Mouse (Mus musculus) adrenal gland, adult (tissue): ENCODE results near the gene Trim10.
A peak's percentile ranks its signal among the peaks of the same experiment; 100 is the strongest.
"Not testable (repeated sequence)": the region's sequence is repeated elsewhere in the genome, so short reads cannot be mapped to it uniquely, and the experiment has no call there.

Experiments used
- DNase-seq, 2 experiments: peaks; one replicate each; pipeline ENCODE4 v3.0.0; 2022 to 2023; ENCODE audit warnings: low spot score in 1 of 2; ENCODE audit not compliant: inconsistent age in 2 of 2

Gene Trim10

GRCm38 (mm10) chr17:36858181-36858580 lies 11.2 kb upstream of the Trim10 start:
- no peak for DNase-seq

- DNase-seq, result no peak
Measured at GRCm38 (mm10) chr17:36861680-36862079, 7.7 kb upstream of the Trim10 start.

GRCm38 (mm10) chr17:36866719-36867527 lies 2.5 kb upstream of the Trim10 start, which contains the start of gene Trim15:
Gene Trim15, minus strand, starts transcription at chr17:36867210.
- DNase-seq, result peak in 1 of 2 experiments; percentile 61

DNA sequence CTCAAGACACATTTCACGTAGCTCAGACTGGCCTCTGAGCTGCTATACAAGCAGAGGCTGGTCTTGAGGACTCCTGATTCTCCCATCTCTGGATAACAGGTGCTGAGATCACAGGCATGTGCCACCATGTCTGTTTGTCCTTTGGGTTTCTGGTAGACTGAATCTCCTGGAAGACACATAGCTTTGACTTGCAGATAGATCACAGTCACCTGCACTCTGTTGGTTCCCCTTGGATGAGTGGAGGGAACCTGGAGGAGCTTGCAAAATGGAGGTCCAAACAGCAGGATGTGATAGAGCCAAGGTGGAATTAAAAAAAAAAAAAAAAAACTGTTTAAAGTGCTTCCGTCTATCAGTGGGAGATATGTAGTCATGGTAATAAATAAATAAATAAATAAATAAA lies 538 bp upstream of the Trim10 start:
- DNase-seq, result no peak

DNA sequence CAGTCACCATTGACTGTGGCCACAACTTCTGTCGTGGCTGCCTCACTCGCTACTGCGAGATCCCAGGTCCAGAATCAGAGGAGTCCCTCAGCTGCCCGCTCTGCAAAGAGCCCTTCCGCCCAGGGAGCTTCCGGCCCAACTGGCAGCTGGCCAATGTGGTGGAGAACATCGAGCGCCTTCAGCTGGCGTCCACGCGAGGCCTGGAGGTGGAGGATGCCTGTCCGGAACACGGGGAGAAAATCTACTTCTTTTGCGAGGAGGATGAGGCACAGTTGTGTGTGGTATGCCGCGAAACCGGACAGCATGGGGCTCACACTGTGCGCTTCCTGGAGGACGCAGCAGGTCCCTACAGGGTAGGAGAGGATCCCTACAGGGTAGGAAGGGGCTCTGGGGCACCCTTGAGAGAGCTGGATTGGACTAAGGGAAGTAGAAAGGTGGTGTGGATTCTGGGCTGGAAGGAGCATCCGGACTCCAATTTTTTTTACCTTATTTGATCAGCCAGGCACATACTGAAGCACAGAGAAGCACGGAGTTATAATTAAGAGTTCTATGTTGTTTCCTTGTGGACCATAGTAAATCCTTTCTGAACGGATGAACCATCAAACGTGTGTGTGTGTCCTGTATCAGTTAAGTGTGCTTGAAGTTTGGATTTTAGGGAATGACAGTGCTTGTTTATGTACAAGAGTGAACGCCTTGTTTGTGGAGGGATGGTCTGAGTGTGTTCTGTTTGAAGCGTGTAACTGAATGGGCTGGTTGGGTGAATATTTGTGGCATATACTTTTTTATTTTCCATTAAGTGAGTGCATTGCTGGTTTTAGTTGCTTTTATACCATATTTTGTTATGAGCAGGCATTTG lies 809 bp downstream of the Trim10 start:
- no peak for DNase-seq

DNA sequence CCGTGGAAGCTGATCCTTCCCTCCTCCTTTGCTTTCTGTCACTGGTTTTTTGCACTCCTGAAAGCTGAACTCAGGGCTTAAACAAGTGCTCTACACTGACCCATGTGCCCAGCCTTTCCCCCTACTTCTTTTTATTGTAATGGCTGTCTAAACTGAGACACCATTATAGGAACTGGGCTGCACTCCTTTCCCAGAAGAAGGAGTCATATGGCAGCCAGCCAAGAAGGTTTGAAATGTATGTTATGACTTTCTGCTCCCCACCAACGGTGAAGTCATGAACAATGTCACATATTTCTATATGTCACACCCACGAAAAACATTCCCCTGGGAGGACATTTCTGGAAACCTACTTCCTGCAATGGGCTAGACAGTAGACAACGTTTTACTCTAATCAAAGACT lies 5.3 kb downstream of the Trim10 start:
- DNase-seq, result no peak

GRCm38 (mm10) chr17:36883350-36883749 lies 14.0 kb downstream of the Trim10 start:
- DNase-seq, result no peak

- no peak for DNase-seq
Measured at GRCm38 (mm10) chr17:36885132-36885790, 15.9 kb downstream of the Trim10 start.

DNA sequence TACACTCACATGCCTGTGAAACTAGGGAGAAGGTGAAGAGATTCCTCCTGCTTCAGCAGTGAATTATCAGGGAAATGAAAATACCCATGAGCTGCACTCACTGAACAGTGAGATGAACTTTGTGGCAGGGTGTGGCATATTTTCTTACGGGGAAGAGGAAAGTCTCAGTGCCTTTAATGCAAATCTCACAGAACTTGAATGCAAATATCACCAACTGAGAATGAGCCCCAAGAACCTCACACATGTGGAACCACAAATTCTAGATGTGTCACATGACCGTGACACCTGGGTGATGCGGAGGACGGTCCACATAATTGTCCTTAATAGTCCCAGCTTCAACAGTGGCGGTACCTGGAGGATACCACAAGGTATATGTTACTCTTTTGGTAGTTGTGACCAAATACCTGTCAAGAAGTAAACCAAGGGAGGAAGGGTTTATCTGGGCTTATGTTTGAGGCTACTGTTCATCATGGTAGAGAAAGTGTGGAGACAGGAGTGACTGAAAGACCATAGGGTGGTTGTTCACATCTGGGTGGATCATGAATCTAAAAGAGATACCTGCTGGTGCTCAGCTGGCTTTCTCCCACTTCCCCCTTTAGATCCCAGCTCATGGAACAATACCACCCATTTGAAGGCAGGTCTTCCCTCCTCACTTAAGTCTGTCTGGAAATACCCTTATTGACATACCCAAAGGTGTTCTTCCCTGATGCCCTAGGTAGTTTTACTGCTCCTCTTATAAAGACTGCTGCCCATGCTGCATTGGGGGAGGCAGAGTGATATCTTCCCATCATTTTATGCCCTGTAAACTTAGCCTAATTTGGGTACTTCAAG lies 20.9 kb downstream of the Trim10 start, which contains the start of gene Trim40:
Trim40 (minus strand) TSS at position 51 of the 831 bp plus-strand sequence.
- no peak for DNase-seq

GRCm38 (mm10) chr17:36891496-36891895 lies 22.1 kb downstream of the Trim10 start:
- not testable (repeated sequence) for DNase-seq

GRCm38 (mm10) chr17:36892362-36892761 lies 23.0 kb downstream of the Trim10 start:
- peak; percentile 21 to 68 for DNase-seq

DNA sequence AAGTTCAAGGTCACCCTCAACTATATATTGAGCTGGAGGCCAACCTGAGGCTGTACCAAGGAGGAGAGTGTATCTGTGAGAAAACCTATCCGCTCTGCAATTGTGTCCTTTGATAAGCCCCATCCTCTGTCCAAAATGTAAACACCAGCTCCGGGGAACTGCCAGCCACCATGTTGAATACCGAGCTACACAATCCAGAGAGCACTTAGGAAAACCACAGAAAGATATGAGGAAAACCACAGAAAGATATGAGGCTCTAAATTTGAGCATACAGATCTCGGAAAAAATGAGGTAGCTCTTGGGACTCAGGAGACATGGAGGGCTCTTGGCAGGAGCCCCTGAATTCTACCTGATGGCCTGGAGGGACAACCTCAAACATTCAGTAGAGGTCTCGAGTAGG lies 24.0 kb downstream of the Trim10 start:
- no peak for DNase-seq

DNA sequence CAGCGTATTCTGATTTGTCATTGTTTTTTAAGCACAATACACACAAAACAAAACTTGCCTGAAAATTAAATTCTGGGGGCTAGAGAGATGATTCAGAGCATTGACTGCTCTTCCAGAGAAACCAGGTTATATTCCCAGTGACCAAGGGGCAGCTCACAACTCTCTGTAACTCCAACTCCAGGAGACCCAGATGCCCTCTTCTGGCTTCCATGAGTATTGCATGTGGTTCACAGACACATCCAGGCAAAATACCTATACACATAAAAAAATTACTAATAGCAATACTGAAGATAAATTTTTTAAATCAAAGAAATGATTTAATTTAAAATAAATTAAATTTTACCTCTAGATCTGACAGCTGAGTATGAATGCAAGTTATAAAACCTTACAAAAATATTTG lies 27.2 kb downstream of the Trim10 start:
- peak; percentile 22 to 73 for DNase-seq

DNA sequence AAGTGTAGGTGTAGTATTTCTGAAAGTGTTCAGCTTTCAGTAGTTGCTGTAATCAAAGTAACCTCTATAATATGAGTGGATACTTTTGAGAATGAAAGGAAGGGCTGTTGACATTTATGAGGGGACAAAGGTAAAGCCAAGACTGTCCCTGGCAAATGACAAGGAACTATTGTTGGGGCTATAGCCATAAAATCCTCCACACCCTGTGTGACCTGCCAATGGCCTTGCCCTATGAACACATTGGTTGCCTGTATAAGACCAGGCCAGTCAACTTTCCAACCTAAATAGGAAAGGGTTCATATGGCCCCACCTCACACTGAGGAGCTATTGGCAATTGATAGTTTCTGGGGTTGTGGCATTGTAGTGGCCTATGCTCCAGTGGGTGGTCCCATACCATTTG lies 27.7 kb downstream of the Trim10 start:
- DNase-seq, result no peak

DNA sequence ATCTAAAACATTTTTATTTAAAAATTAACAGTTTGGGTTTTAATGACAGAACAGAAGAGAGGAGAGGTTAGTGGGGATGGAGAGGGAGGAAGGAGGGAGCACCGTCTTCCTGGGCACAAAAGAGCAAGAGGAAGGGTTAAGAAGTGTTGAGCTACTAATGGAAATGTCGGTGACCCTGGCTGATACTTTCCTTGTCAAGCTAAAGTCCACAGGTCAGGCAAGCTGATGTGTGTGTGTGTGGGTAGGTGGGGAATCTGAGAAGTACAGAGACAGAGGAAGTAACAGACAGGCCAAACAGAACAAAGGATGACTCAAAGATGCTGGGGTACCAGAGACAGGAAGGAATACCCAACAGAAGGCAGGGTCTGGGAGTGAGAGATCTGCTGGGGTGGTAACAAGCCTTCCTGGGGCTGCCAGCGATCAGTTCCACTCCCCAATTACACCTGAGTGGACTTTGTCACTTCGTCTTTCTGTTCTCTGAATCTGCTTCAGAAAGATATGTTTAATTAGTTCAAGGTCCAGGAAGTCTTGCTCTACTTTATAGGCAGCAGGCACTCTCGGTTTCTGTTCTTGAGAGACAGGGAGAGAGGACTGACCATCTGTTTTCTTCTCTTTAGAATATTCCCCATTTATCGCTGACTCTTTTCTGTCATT lies 28.3 kb downstream of the Trim10 start, which contains the start of gene Trim31:
Trim31 (plus strand) TSS at position 567 of the 654 bp plus-strand sequence.
- DNase-seq, result no peak

DNA sequence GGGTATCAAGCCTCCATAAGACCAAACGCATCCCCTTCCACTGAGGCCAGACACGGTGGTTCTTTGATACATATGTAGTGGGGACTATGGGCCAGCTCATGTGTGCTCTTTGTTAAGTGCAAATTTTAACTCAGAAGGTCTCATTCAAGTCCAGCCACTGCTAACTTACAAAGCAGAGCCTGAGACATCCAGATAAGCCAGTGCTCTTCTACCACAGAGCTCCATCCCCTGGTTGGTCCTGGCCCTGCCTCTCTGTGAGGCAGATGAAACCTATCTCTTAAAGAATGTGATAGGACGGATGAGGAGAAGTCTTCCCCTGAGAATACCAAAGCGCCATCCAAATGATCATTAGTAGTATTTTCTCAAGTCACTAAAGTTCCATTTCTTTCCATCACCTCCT lies 30.0 kb downstream of the Trim10 start:
- DNase-seq, result no peak

DNA sequence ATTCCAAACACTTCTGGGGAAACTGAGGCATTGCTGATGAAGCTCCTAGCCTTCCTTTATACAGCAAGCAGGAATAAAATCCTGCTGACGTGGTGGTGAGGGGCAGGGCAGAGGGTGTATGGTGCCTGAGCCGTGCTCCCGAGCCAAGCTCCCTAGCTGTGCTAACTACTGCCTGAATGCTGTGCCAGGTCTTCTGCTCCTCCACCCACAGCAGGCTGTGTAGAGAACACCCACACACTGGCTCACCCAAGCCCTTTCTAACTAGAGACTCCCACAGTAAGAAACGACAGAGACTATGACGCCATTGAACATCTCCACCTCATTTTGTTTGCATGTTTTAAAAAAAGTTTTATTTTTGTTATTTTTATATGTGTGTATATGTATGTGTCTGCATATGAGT lies 30.6 kb downstream of the Trim10 start:
- DNase-seq, result no peak

DNA sequence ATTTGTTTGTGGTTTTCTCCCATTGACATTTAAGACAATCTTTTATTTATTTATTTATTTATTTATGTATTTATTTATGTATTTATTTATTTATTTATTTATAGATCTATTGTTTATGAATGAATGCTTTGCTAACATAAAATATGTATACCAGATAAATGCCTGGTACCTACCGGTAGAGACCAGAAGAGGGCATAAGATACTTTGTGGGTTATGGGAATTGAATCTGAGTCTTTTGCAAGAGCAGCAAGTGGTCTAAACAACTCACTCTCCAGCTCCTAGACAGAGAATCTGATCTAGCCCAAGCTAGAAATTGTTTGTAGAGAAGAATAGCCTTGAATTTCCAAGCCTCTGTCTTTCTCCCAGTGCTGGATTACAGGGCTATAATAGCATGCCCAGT lies 31.3 kb downstream of the Trim10 start:
- no peak for DNase-seq

GRCm38 (mm10) chr17:36903651-36904050 lies 34.3 kb downstream of the Trim10 start:
- peak; percentile 22 to 54 for DNase-seq

GRCm38 (mm10) chr17:36908235-36908634 lies 38.9 kb downstream of the Trim10 start:
- no peak for DNase-seq
